Mouse (Mus musculus): ENCODE results near the gene Ntrk2. TPM values are rescaled to one million over a fixed set of nuclear protein-coding genes. Genes with fewer than 3 reads are reported as not detected.

Gene Ntrk2
- polyA plus RNA-seq, 1 experiment from 2014 or later, result 1.3 TPM

DNA sequence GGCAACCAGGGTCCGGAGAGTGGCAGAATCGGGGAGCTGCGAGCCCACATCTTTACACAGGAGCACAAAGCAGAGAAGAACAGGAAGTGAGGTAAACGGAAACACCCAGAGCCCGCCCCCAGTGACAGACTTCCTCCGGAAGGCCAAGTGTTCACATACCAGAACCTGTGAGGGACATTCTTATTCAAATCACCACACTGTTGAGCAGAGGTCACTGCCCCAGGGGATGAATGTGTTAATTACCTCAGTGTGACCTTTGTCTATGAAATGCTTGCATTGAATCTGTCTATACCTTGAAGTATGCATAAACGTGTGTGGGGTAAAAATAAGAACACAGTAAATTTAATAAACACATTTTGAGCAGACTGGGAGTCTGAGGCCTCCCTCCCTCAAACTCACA is 9.0 kb upstream of the Ntrk2 start:
- ATAC-seq (ENCODE audit: insufficient read depth) (no peak), DNase-seq (no peak)
- no peak overlapping the region for H3K4me2 ChIP-seq
- H3K27me3 ChIP-seq (ENCODE audit: insufficient read depth, low read length), result no peaks in the 10 kb centered on the region
- no peaks in the 10 kb centered on the region for H3K36me3 ChIP-seq (ENCODE audit: insufficient read depth)
- TF ChIP-seq CTCF (IDR thresholded peaks at IDR 0.05; ENCODE audit: low read depth), result no peak
- no peaks in the 10 kb centered on the region for H3K4me1 ChIP-seq (ENCODE audit: insufficient read depth)
- H3K9ac ChIP-seq, result no peak overlapping the region
- no peaks in the 10 kb centered on the region for H3K9me3 ChIP-seq (ENCODE audit: low read depth, low read length)
- WGBS, result 89% methylated on average over 7 of the region's 7 CpGs
- H3K4me3 ChIP-seq (ENCODE audit: low read depth, low read length), result no peak overlapping the region
- H3K27ac ChIP-seq (ENCODE audit: low read depth), result no peak overlapping the region

DNA sequence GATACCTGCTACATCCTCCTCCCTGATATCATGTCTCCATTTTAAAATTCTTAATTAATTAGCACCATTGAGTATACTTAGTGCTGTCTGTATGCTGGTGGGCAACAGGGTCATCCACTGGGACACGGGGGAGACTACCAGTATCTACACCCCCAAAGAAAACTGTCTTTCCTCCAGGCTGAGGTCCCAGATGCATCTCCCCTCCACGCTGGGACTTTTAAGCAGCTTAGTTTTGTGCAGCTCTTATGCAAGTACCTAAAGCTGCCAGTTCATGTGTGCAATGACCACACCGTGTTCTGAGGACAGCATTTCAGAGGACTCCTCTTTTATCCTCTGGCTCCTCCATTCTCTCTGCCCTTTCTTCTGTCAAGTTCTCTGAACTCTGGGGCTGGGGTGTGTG is 5.1 kb upstream of the Ntrk2 start:
- no peaks in the 10 kb centered on the region for H3K4me1 ChIP-seq (ENCODE audit: insufficient read depth)
- no peak overlapping the region for H3K27ac ChIP-seq (ENCODE audit: low read depth)
- H3K9me3 ChIP-seq (ENCODE audit: low read depth, low read length), result no peaks in the 10 kb centered on the region
- no peaks in the 10 kb centered on the region for H3K36me3 ChIP-seq (ENCODE audit: insufficient read depth)
- no peak overlapping the region for H3K9ac ChIP-seq
- WGBS, result 47% methylated on average over 3 of the region's 3 CpGs
- no peak overlapping the region for H3K4me2 ChIP-seq
- no peak for DNase-seq
- H3K4me3 ChIP-seq (ENCODE audit: low read depth, low read length), result no peak overlapping the region
- ATAC-seq (ENCODE audit: insufficient read depth), result no peak
- peaks cover 12% of the 10 kb centered on the region for H3K27me3 ChIP-seq (ENCODE audit: insufficient read depth, low read length)
- TF ChIP-seq CTCF (IDR thresholded peaks at IDR 0.05; ENCODE audit: low read depth), result no peak

- Histone ChIP-seq H3K4me2 (no peak overlapping the region), H3K27me3 (ENCODE audit: insufficient read depth, low read length) (peaks cover 37% of the 10 kb centered on the region), H3K27ac (ENCODE audit: low read depth) (no peak overlapping the region), H3K4me3 (ENCODE audit: low read depth, low read length) (no peak overlapping the region), H3K36me3 (ENCODE audit: insufficient read depth) (no peaks in the 10 kb centered on the region), H3K9ac (no peak overlapping the region), H3K4me1 (ENCODE audit: insufficient read depth) (no peaks in the 10 kb centered on the region), H3K9me3 (ENCODE audit: low read depth, low read length) (no peaks in the 10 kb centered on the region)
- 4% methylated on average over 1 of the region's 1 CpGs for WGBS
- TF ChIP-seq CTCF (IDR thresholded peaks at IDR 0.05; ENCODE audit: low read depth), result peak; percentile 45
- no peak for ATAC-seq (ENCODE audit: insufficient read depth)
- DNase-seq, result no peak
Observed at GRCm38 (mm10) chr13:58803882-58804281, 2.5 kb upstream of the Ntrk2 start.

GRCm38 (mm10) chr13:58805833-58806232 is 536 bp upstream of the Ntrk2 start:
- no peaks in the 10 kb centered on the region for H3K9me3 ChIP-seq (ENCODE audit: low read depth, low read length)
- peaks cover 50% of the 10 kb centered on the region for H3K27me3 ChIP-seq (ENCODE audit: insufficient read depth, low read length)
- no peaks in the 10 kb centered on the region for H3K4me1 ChIP-seq (ENCODE audit: insufficient read depth)
- H3K36me3 ChIP-seq (ENCODE audit: insufficient read depth), result no peaks in the 10 kb centered on the region
- DNase-seq (no peak), ATAC-seq (ENCODE audit: insufficient read depth) (no peak)
- no peak overlapping the region for H3K9ac ChIP-seq
- H3K4me3 ChIP-seq (ENCODE audit: low read depth, low read length), result no peak overlapping the region
- no peak overlapping the region for H3K27ac ChIP-seq (ENCODE audit: low read depth)
- no peak for TF ChIP-seq CTCF (IDR thresholded peaks at IDR 0.05; ENCODE audit: low read depth)
- WGBS, result 80% methylated on average over 11 of the region's 11 CpGs
- H3K4me2 ChIP-seq, result no peak overlapping the region

GRCm38 (mm10) chr13:58806896-58807628 is 693 bp downstream of the Ntrk2 start:
- H3K4me3 ChIP-seq (ENCODE audit: low read depth, low read length), result peak overlapping the region; percentile 43
- H3K27ac ChIP-seq (ENCODE audit: low read depth), result no peak overlapping the region
- H3K9ac ChIP-seq, result peak overlapping the region; percentile 32
- ATAC-seq (ENCODE audit: insufficient read depth), result peak; percentile 11; the same call in 1 of the 2 replicates
- H3K36me3 ChIP-seq (ENCODE audit: insufficient read depth), result no peaks in the 10 kb centered on the region
- TF ChIP-seq CTCF (IDR thresholded peaks at IDR 0.05; ENCODE audit: low read depth), result no peak
- H3K27me3 ChIP-seq (ENCODE audit: insufficient read depth, low read length), result peaks cover 50% of the 10 kb centered on the region
- under 1% methylated on average over 34 of the region's 34 CpGs for WGBS
- peak overlapping the region; percentile 98 for H3K4me2 ChIP-seq
- H3K4me1 ChIP-seq (ENCODE audit: insufficient read depth), result no peaks in the 10 kb centered on the region
- peak; percentile 11 for DNase-seq
- H3K9me3 ChIP-seq (ENCODE audit: low read depth, low read length), result no peaks in the 10 kb centered on the region

GRCm38 (mm10) chr13:58807629-58808363 is 1.4 kb downstream of the Ntrk2 start:
- no peak overlapping the region for H3K27ac ChIP-seq (ENCODE audit: low read depth)
- peak overlapping the region; percentile 43 for H3K4me3 ChIP-seq (ENCODE audit: low read depth, low read length)
- H3K9me3 ChIP-seq (ENCODE audit: low read depth, low read length), result no peaks in the 10 kb centered on the region
- H3K36me3 ChIP-seq (ENCODE audit: insufficient read depth), result no peaks in the 10 kb centered on the region
- WGBS, result under 1% methylated on average over 50 of the region's 50 CpGs
- TF ChIP-seq CTCF (IDR thresholded peaks at IDR 0.05; ENCODE audit: low read depth), result no peak
- DNase-seq, result peak; percentile 72
- ATAC-seq (ENCODE audit: insufficient read depth), result peak; percentile 75; the same call in 1 of the 2 replicates
- H3K4me1 ChIP-seq (ENCODE audit: insufficient read depth), result no peaks in the 10 kb centered on the region
- peak overlapping the region; percentile 32 for H3K9ac ChIP-seq
- H3K27me3 ChIP-seq (ENCODE audit: insufficient read depth, low read length), result peaks cover 50% of the 10 kb centered on the region
- peak overlapping the region; percentile 98 for H3K4me2 ChIP-seq

DNA sequence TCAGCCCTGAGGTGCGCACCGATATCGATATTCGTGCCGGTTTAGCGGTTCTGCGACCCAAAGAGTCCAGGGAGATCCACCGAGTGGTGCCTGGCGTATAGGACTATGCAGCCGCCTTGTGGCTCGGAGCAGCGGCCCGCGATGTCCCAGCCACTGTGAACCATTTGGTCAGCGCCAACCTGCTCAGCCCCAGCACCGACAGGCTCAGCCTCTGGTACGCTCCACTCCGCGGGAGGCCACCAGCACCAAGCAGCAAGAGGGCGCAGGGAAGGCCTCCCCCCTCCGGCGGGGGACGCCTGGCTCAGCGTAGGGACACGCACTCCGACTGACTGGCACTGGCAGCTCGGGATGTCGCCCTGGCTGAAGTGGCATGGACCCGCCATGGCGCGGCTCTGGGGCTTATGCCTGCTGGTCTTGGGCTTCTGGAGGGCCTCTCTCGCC is 2.0 kb downstream of the Ntrk2 start:
- Histone ChIP-seq H3K9ac (no peak overlapping the region; the same call in 1 of the 2 replicates), H3K4me1 (ENCODE audit: insufficient read depth) (no peaks in the 10 kb centered on the region), H3K36me3 (ENCODE audit: insufficient read depth) (no peaks in the 10 kb centered on the region), H3K27me3 (ENCODE audit: insufficient read depth, low read length) (peaks cover 50% of the 10 kb centered on the region), H3K4me3 (ENCODE audit: low read depth, low read length) (peak overlapping the region; percentile 43), H3K4me2 (peak overlapping the region; percentile 98), H3K27ac (ENCODE audit: low read depth) (no peak overlapping the region), H3K9me3 (ENCODE audit: low read depth, low read length) (no peaks in the 10 kb centered on the region)
- TF ChIP-seq CTCF (IDR thresholded peaks at IDR 0.05; ENCODE audit: low read depth), result no peak; the same call in 1 of the 2 replicates
- WGBS, result 0% methylated on average over 30 of the region's 32 CpGs
- peak; percentile 54; the same call in 1 of the 2 replicates for ATAC-seq (ENCODE audit: insufficient read depth)
- DNase-seq, result peak; percentile 25
